Mouse (Mus musculus): ENCODE measurements around the gene Stat6.

Gene Stat6

DNA sequence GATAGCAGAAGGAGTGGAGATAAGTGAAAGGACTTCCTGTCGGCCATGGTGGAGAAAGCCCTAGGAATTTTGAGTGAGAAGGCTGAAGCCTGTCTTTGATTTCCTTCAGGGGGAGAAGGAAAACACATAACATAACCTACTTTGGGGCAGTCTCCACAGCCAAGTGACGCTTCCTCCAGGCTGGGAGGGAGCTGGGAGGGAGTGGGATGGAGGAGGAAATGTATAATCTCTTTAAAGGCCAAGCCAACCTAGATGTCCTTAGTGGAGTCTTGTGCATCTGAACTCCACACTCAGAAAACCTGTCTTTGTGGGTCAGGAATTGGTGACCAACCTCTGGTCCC, 27.8 kb upstream of the Stat6 start:
- DNase-seq (ENCODE audit: low spot score) = no peak

DNA sequence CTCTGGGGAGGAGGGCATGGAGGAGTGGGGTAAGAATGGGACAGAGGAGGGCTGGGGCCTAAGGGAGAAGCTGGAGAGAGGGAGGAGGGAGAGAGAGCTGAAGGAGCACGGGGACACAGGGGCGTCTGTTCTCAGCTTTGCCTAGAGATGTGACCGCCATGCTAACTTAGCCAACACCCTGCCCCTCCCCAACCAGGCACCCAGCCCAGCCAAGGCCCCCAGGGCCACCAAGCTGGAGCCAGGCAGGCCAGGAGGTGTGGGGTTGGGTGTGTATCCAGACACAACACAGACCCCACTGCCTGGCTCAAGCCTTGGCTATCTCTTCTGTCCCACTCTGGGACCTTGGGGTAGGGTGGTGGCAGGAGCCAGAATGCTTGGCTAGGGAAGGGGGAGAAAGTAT, 27.2 kb upstream of the Stat6 start:
- DNase-seq (ENCODE audit: low spot score) = no peak

DNA sequence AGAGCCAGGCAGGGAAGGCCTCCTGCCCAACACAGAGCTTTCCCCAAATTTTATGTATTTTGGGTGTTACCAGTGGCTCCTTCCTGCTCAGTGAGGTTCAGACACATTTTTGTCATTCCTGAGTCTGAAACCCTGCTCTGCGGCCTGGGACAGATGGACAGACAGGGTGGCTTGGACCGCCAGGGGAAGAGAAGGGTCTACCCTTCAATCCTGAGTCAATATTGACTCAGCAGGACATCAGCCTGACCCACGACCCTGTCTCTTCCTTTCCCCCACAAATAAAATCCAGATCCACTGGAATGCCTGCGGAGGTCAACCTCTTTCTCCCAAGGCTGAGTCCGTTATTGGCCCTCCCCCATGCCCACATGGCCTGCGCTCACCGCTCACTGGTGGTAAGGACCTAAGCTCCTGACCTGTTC, 26.5 kb upstream of the Stat6 start:
- no peak for DNase-seq (ENCODE audit: low spot score)

DNA sequence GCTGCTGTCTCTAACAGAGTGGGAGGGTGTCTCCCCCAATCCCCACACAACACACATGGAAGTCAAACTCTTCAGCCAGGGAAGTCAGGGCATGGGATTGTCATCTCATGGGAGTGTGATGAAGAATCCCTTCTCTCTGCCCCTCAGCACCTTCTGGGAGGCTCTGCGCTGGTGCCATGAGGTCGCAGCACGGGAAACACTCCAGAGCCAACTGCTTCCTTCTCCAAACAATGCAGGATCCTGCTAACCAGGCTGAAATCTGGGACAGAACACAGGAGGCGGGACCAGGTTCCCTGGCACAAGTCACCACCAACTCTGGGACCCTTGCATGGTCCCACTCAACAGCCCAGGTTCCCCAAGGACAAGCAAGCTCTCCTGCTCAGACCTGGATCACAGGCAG, 25.5 kb upstream of the Stat6 start:
- no peak for DNase-seq (ENCODE audit: low spot score)

DNA sequence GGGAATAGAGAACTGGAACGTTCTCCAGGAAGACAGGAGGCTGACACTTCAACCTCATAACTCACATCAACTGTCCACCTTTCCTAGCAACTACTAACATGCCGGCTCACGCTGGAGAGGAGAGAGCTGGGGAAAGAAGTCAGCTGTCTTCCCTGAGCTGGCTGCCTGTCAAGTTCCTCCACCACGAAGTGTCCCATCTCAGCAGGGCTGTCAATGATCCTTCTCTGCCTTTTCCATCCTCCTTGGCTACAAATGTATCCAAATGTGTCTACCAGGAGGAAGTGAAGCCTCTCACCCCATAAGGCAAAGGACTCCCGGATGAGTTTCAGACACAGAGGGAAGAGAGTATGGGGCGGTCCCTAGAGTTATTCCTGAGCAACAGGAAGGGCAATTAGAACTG, 24.6 kb upstream of the Stat6 start:
- DNase-seq (ENCODE audit: low spot score) = peak; percentile 73

DNA sequence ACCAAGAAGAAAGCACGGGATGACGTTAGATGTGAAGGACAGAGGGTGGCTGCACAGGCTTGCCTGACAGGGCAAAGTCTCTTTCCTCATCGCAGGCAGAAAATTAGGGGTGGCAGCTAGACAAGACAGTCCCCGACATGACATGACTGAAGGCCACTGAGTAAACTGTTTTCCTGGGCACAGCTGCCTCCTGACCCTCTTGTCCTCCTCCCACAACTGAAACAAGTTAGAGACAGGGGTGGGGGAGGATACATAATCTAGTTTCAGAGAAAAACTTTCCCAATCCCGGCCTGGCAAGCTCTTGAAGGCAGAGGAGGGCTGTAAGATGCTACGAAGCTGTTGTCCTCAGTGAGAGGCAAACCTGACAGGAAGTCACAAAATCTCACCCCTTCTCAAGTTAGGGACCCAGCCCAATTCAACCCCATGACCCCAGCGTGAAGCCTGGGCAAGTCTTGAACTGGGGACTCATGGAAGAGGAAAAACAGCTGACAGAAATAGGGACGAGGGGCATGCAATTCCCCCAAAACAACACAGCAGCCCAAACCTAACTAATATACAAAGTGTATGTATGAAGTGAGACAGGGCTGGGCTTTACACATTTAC, 23.6 kb upstream of the Stat6 start:
- DNase-seq (ENCODE audit: low spot score) = no peak

DNA sequence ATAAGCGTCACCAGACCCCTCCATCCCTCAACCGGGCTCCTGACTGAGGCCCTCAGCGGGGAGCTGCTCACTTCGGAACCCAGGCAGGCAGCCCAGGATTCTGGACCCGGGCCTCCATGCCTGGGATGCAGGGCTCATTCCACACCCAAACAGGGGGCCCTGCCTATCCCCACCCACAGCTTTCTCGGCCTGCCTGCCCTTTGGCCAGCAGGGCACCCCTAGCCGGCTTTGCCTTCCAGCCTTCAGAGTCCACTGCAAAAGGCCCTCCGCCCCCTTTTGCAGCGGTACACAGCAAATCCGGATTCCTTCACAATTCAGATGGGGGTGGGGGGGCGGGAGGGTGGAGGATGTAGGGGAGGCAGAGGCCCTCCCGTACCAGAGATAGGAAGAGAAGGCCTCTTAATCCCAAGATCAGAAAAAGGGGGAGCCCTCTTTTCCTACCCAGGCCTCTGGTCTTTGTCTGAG, 22.8 kb upstream of the Stat6 start:
- DNase-seq (ENCODE audit: low spot score) = no peak

DNA sequence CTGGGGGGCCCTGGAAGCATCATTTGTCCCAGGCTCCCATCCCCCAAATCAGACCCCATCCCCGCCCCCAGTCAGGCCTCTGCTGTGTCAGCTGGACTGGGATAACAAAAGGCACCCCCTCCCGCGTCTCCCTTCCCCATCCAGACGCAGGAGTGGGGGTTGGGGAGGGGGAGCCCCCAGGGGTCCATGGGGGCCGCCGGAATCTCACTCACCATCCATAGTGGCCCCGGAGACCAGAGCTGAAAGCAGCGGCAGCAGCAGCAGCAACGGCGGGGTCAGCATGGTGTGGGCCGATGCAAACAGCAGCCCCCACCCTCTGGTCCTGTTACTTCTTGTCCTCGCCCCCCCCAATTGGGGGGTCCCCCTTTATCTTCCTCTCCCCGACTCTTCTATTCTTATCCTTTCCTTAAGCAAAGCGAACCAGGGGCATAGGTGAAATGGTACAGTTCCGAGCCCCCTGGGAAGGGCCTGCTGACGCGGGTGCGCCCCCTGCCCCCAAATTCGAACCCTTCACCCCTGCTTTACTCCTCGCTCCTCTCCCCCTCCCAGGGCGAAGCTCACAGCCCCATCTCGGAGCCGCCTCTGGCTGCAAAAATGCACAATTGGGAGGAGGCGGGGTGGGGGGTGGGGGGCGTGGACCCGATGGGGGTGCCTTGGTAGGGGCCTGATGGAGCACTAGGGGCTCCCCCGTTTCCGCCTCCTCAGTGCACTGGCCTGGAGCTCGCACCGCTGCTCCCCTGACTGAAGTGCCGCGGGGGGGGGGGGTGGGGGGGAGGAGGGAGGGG, 22.2 kb upstream of the Stat6 start, which contains the start of gene Lrp1:
Gene Lrp1, minus strand, starts transcription at position 743 of the 785 bp plus-strand sequence.
- DNase-seq (ENCODE audit: low spot score) = no peak

DNA sequence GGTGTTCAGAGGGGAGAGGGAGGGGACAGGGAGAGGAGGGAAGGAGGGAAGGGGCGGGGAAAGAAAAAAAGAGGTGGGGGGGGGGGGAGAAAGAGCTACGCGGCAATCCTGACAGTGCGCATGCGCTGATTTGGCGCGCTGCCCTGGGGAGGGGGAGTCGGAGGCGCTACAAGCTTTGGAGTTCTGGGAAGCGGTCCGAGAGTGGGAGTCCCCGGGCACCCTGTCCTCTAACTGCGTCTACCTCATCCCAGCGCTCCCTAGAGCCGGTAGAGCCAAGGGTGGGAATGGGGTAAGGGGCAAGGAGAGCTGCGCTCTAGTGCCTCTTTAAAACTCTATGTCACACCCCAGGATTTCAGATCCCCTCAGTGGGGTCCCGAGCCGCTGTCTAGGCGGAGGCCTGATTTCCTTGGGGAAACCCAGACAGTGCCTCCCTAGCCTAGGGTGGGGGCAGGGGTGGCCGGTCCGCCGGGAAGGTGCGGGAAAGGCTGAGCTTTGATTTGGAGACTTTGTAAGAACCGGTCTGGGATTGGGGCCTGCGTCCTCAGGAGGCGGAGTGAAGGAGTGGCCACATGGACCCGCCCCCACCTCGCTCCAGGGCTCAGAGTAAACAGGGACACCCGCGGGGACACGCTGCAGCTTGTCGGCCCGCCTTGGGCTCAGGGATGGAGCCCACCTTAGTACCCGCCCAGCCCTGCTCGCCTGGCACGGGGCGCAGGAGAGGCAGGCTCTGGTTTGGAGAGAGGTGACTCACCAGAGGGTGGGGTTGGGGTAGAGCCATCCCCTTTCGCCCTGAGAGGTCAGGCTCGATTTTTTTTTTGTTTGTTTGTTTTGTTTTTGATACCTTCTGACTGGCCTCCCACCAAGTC, 21.4 kb upstream of the Stat6 start:
- peak; percentile 88 for DNase-seq (ENCODE audit: low spot score)

DNA sequence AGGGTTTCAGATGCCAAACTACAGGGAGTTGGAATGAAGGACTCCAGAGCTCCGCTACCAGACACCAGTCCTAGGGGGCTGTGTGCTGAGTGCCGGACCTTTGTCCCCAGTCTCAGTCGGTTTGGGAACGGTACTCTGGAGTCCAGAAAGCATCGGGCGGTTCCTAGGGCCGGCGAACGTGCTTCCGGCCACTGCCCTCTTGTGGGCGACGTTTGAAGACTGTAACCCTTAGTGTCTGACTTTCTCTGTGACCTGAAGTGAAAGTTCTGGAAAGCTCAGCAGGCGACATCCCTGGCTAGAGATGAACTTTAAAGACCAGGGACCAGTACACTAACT, 20.8 kb upstream of the Stat6 start:
- DNase-seq (ENCODE audit: low spot score) = peak; percentile 64

DNA sequence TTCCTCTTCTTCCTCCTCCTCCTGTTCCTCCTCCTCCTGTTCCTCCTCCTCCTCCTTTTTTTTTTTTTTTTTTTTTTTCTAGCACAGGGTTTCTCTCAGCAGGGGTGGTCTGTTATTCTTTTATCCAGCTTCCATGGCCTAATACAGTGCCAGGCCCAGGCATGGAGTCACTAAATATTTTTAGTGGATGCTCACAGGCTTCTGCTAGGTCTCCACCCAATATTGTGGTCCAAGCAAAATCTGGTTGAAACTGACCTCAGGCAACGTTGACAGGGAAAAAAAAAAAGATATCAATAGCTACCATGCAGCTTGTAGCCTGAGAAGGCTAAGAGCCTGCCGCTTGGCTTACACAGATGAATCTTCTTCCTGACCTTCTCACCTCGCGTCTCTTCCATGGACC, 20.1 kb upstream of the Stat6 start:
- no peak for DNase-seq (ENCODE audit: low spot score)

DNA sequence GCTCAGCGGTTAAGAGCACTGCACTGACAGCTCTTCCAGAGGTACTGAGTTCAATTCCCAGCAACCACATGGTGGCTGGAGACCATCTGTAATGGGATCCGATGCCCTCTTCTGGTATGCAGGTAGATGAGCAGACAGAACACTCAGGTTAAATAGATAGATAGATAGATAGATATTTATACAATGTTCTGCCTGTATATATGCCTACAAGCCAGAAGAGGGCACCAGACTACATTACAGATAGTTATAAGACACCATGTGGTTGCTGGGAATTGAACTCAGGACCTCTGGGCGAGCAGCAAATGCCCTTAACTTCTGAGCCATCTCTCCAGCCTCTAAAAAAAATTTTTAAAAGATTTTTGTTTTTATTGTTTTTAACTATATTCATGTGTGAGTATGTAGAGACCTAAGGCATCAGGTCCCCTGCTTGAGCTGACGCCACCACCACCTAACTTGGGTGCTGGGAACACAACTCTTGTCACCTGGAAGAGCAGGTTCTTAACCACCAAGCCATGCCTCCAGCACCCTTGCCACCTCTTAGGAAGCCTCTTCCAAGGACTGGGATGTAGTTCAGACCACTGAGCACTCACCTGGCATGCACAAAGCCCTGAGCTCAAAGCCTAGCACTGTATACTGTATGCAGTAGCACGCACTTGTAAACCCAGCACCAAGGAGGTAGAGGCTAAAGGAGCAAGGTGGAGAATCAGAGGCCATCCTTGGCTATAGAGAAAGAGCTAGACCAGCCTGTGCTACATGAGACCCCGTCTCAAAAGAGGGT, 19.2 kb upstream of the Stat6 start:
- DNase-seq (ENCODE audit: low spot score) = no peak

DNA sequence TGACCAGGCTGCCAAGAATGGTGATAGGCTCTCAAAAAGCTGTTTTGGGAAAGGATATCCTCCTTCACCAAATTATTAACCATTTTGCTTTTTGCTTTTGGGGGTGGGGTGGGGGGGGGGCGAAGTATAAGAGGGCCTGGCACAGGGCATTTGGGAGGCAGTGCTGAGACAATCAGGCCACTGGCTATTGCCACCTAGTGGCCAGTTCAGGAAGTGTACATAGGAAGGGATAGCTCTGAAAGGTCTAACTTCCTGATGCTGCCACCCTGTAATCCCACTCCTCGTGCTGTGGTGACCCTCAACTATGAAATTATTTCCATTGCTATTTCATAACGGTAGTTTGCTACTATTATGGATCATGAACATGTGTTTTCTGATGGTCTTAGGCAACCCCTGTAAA, 16.4 kb upstream of the Stat6 start:
- DNase-seq (ENCODE audit: low spot score) = no peak

DNA sequence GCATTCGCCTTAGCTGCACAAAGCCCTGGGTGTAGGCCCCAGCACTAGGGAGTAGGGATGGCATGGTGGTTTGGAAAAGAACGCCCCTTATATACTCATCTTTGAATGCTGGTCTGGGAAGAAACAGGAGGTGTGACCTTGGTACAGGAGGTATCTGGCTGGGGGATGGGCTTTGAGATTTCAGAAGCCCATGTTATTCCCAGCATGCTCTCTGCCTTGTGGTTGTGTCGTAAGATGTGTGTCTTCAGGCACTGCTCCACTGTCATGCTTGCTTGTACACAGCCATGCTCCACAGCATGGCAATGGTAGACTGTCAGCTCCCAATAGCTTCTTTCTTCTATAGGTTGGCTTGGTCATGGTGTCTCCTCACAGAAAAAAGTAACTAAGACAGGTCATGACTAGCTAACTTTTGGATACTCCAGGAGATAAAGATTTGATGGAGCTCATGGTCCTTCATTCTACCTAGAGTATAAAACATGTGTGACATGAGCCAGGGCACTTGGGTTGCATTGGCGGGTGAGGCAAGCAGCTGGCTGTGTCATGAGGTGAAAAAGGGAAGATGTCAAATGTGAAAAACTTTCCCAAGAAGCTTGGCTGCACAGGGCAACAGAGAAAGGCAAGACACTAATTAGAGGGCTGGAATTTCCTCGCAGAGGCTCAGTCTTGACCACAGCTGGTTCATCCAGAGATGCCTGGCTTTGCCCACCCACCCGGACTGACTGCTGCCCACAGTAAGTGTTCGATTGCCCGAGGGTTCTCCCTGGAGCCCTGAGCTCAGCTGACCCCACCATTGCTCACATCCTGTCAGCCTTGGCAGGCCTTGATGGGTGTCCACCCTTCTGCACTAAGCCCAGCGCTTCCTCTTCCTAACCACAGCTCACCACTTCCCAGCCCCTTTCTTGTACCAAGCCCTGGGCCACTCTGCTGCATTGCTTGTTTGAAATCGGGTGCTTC, 11.2 kb upstream of the Stat6 start:
- DNase-seq (ENCODE audit: low spot score) = no peak

DNA sequence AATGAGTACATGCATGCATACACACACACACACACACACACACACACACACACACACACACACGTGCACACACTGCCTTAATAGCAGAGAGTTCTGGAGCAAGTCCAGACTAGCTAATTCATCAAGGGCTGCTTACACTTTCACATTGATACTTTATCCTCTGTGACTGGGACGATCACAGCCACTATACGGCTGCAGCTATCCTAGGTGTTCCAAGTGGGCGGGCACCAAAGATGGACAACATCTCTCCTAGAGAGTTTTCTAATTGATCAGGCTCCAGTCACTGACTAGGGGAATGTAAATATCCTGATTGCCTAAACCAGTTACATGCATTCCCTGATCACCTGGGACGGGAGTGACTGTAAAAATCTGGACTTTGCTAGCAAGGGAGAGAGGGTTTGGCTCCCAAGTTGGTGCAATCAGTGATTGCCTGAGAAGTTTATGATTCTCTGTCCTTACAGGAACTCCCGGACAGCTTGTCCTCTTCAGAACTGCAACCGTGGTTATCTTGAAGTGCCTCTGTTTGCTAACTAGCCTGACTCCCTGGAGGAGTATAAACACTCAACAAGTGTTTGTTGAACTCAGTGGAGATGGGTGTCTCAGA, 10.0 kb upstream of the Stat6 start:
- DNase-seq (ENCODE audit: low spot score) = no peak

DNA sequence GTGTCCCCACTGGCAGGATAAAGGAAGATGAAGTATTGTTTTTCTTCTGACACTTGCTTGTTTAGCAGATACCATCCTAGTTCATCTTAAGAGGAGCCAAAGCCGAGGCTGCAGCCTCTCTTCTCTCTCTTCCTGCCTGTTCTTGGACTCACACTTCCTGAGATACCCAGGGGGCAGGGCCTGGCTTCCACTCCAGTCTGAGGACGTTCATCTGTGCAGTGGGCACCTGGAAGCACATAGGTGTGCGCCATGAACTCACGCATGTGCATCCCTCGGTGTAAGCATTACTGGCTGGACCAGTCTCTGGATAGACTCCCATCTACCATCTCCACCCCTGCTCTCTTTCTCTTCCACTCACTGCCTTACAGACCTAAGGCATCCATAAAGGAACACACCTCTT, 2.4 kb upstream of the Stat6 start:
- DNase-seq (ENCODE audit: low spot score) = no peak

DNA sequence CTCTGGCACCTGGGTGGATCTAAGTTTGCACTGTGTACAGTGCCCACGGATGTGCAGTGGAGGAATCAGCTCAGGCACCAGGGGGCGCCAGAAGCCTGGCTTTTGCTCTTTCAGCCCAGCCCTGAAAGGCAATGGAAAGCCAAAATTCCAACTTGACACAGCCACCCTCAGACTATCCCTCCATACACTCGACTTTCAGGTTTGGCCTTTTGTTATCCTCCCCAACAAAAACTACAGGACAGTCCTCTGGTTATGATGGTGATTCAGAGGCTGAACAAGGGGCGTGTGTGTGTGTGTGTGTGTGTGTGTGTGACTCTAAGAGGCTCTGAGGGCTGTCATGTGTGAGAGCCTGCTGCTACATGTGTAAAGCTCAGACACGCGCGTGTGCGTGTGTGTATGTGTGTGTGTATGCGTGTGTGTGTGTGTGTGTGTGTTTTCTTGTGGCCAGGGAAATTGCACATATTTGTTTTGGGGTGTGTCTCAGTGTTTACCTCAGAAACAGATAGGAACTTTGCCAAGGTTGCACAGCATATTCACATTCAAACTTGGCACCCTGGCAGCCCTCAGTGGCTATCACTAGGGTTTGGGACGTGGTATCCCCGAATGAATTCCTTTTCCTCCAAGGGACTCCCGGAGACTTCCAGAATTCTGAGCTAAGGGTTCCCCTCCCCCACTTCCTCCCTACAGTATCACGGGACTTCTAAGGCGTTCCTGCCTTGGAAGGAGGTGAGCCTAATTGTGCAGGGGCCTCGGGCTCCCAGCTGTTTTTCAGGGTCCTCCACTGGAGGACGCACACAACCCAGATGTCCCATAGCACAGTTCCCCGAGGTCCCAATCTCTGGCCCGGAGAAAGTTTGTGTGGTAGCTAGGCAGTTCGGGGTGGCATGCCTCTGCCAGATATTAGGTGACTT, 670 bp upstream of the Stat6 start:
- DNase-seq (ENCODE audit: low spot score) = peak; percentile 76

DNA sequence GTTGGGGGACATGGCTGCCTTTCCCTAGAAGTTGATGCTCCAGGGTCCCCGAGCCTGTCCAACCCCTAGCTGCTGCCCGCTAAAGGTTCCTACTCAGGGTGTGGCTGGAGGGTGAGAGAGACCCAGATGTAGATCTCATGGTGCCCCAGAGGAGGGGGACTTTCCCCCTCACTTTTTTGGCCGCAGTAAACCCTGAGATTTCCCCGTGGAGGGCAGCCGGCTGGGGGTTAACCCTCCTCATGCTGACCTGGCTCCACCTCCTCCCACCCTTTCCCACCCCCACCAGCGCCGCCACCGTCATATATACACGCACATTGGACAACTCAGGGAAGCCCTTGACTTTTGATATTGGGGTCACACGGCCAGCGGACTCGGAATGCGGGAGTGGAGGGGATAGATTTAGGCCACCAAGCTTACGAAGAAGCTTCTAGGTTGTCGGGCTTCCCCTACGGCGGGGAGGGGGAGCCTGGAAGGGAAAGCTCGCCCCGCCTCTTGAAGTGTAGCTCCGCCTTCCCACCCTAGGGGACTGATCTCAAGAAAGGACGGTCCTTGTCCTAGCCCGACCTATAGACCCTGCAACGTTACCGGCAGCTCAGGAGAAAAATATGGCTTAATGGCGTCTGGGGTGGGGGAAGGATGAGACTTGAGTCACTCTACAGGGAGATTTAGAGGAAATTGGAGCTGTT, 910 bp downstream of the Stat6 start:
- DNase-seq (ENCODE audit: low spot score) = peak; percentile 53

DNA sequence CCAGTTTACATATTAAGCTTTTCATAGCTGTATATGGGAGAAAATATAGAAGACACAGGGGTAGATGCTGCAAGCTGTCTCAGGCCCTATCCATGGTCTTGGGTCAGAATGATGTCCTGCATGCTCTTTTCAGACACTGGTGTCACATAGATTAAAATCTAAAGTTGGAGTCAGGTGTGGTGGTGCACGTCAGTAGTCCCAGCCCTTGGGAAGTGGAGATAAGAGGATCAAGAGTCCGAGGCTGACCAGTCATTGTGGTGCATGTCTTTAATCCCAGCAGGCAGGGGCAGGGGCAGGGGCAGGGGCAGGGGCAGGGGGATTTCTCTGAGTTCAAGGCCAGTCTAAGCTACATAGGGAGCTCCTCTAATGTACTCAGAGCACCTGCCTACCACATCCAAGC, 3.0 kb downstream of the Stat6 start:
- DNase-seq (ENCODE audit: low spot score) = no peak
